Mouse (Mus musculus) frontal cortex, postnatal 14 days (tissue): ENCODE measurements around the gene Cldn17.

Source experiments
- DNase-seq, 2 experiments: peaks; one replicate each; pipeline ENCODE4 v3.0.0; 2022; ENCODE audit warnings: low spot score in 2 of 2

Cldn17 gene

DNA sequence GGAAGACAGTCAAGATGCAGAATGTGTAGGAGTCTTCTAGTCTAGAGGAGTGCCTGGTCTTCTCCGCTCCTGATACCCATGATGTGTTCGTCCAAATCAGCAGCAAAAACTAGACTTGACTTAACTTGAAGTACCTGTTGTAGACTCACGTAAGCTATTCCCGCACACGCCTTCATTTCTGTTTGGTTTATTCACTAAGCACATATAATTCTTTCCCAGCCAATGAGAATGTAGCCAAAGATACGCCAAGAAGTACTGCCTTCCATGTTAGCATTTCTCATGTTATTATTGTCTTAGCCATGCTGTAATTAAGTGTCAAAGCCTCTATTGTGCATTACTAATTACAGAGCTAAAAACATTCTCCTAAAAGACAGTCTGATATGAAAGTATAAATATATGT, at the start of gene Cldn17:
TSS of gene Cldn17 (minus strand) at position 101 of the 400 bp plus-strand sequence.
- DNase-seq, result no peak

- no peak for DNase-seq
Measured at GRCm38 (mm10) chr16:88542488-88542887, 35.7 kb upstream of the Cldn17 start.

DNA sequence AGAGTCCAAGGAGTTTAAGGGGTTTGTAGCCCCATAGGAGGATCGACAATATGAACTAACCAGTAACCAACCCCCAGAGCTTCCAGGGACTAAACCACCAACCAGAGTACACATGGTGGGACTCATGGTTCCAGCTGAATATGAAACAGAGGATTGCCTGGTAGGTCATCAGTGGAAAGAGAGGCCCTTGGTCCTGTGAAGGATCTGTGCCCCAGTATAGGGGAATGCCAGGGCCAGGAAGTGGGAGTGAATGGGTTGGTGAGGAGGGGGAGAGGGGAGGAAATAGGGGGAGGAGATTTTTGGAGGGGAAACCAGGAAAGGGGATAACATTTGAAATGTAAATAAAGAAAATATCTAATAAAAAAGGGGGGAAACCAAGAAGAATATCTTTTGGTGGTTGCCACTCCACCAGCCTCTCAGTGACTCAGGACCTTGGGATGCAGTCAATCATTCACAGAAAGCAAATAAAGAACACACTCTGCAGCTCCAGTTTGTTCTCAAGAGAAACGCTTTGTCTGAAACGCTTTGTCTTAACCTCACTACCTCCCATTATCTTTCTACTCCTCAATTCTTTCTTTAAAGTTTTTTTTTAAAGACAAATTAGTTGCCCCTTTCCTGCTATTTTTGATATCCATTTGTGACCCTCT, 33.2 kb upstream of the Cldn17 start:
- no peak for DNase-seq

GRCm38 (mm10) chr16:88511348-88511747, 4.6 kb upstream of the Cldn17 start:
- DNase-seq, result no peak

DNA sequence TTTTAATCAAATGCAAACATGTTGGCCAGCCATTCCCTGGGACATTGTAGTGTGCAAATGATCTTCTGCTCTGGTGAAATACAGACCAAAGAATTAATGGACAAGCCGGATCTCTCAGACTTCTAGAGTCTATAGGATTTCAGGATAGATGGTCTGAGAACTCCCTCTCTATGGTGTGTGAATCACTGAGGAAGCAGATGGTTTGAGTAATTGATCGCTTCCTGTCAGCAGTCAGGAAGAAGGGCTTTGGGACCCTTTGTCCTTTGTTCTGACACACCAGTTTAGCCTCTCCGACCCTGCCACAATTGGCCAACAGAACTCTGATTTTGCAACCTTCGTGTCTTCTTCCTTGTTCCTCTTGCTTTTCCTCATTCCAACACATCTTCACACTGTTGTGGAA, 1.4 kb upstream of the Cldn17 start:
- DNase-seq, result no peak

GRCm38 (mm10) chr16:88506338-88506737, 440 bp downstream of the Cldn17 start:
- no peak for DNase-seq

GRCm38 (mm10) chr16:88488096-88488495, 18.7 kb downstream of the Cldn17 start:
- no peak for DNase-seq

DNA sequence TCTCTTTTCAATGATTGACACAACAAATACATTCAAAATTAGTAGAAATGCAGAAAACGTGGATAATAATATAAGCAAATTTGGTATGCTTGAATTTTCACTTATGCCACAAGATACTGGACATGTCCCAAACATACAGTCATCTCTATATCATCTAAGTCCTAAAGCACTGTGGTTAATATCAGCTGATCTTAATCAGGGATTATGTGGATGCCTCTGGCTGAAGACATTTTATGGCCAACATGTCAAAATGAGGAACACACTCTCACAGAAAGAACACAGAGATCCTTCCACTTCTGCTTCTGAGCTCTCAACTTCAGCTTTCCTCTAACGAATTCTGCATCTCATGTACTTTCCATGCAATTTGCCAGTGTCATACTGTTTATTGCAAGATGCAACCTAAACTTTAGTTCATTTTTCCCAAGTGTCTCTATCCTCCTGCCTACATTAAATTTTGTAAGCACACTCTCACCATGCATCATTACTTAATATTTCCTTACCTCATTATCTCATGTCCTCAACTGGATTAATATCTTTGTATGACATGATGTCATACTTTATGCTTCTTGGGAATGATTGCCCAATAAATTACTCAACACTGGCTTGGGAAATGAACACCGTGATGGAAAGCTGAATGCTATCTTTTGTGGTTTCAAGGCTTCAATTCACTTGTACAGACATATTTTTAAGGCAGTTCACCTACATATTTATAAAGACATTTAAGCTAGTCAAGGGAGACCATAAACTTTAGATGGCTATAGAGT, 26.6 kb downstream of the Cldn17 start:
- no peak for DNase-seq

DNA sequence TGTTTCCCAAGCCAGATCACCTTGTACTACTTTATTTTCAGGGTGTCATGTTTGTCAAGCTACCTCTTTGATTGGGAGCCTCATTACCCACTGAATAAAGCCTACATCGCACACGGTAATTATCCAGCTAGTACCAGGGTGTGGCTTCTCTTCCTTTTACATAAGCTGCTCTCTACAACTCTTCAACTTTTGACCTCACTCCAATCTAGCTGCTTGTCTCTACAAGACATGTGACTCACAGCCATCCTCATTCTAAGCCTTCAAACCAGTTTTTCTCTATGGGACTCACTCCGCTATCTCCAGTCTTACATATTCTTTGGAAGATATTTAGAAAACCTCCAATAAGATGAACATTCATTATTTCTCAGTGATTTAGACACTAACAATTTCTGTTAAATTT, 43.5 kb downstream of the Cldn17 start:
- no peak for DNase-seq
